Mouse (Mus musculus) midbrain, embryonic 10.5 days (tissue): ENCODE results near the gene Dgcr2. TPM values are rescaled to one million over a fixed set of nuclear protein-coding genes. Genes with fewer than 3 reads are reported as not detected.

Source experiments
- DNase-seq: peaks from one replicate; pipeline ENCODE4 v3.0.0-alpha.2; 2017; ENCODE audit warnings: low spot score
- H3K27ac ChIP-seq: fragments of 300-500 bp; sonication (generic); replicated peaks from 2 replicates; pipeline ENCODE4 v1.5.1; 2016; ENCODE audit warnings: mild to moderate bottlenecking
- H3K27me3 ChIP-seq: fragments of 300-500 bp; sonication (generic); 2 replicates; pipeline ENCODE4 v1.6.1; 2016; ENCODE audit warnings: low read depth, mild to moderate bottlenecking; ENCODE audit not compliant: poor library complexity, severe bottlenecking
- H3K36me3 ChIP-seq: fragments of 300-500 bp; sonication (generic); 2 replicates; pipeline ENCODE4 v1.6.1; 2016; ENCODE audit warnings: mild to moderate bottlenecking, moderate library complexity
- H3K4me1 ChIP-seq: fragments of 300-500 bp; sonication (generic); 2 replicates; pipeline ENCODE4 v1.6.1; 2016
- H3K4me3 ChIP-seq: fragments of 300-500 bp; sonication (generic); 2 replicates; pipeline ENCODE4 v1.5.1; 2016; ENCODE audit warnings: mild to moderate bottlenecking, moderate library complexity
- H3K9me3 ChIP-seq: fragments of 300-500 bp; sonication (generic); replicated peaks from 2 replicates; pipeline ENCODE4 v1.6.1; 2016; ENCODE audit warnings: mild to moderate bottlenecking
- WGBS: fragments of 180-500 bp; shearing (Covaris S2); methylation state at CpG from one replicate; pipeline ENCODE4 v1.1.7; 2016; 5-methylcytosine and 5-hydroxymethylcytosine counted together
- polyA plus RNA-seq: library from polyadenylated mRNA; unstranded; fragments of >200 nt; fragmentation: Nextera tagmentation; extraction: Ambion mirVana; gene quantifications from 2 replicates; pipeline ENCODE4 v1.2.1, GENCODE M21; 2016

Gene Dgcr2
- polyA plus RNA-seq, 1 experiment from 2014 or later: 102 TPM

DNA sequence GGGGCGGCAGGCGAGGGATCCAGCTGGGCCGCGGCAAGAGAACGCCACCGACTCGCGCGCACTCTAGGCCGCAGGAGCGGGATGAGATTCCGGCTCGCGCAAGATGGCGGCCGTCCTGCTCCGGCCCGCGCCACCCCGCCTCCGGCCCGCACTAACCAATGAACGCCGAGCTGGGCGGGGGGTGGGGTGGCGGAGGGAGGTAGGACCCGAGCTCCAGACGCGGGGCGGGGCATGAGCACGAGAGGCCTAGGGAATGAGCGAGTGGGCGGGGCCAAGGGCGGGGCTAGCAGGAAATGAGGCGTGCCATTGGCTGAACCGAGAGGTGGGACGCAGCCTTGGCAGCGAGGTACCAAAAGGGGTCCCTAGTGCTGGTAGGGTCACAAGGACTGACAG lies 6.8 kb downstream of the Dgcr2 start, which contains the start of gene Gm20518:
Gene Gm20518 (minus strand): TSS at position 105 of the 393 bp plus-strand sequence.
- under 1% methylated on average over 38 of the region's 38 CpGs for WGBS
- Histone ChIP-seq H3K9me3 (no peaks in the 10 kb centered on the region), H3K4me3 (peak within 1 kb of the TSS; percentile 91), H3K4me1 (peaks cover 27% of the 10 kb centered on the region), H3K27ac (peak within 1 kb of the TSS; percentile 98), H3K27me3 (no peaks in the 10 kb centered on the region), H3K36me3 (peaks cover 5% of the 10 kb centered on the region)
- peak; percentile 100 for DNase-seq

DNA sequence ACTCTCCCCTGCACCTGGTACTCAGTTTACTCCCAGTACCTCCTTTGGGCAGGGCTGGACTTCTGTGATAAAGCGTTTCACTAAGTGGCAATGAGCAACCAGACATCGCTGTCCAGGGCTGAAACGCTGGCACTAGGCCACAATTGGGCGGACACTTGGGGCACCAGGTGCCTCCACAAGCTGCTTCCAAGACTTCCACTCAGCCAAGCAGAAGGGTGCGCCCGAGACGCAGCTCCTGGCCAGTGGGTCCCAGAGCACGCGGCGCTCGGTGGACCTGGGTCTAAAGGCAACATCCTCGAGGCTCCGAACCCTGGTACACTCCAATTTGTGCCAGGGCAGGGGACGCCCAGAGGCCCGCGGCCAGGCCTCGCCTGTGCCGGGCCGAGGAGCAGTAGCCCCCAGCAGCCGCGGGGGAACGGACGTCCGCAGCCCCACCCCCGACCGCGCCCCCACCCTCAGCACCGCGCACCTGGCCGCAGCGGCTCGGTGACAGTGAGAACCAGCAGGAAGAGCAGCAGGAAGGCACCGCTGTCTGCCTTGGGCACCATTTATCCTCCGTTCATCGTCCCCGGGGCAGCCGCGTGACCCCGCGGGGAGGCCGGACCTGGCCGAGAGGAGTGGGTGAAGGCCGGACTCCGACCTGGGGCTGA lies 7.3 kb downstream of the Dgcr2 start:
- H3K4me1 ChIP-seq: peaks cover 28% of the 10 kb centered on the region
- WGBS: under 1% methylated on average over 44 of the region's 44 CpGs
- DNase-seq: no peak

DNA sequence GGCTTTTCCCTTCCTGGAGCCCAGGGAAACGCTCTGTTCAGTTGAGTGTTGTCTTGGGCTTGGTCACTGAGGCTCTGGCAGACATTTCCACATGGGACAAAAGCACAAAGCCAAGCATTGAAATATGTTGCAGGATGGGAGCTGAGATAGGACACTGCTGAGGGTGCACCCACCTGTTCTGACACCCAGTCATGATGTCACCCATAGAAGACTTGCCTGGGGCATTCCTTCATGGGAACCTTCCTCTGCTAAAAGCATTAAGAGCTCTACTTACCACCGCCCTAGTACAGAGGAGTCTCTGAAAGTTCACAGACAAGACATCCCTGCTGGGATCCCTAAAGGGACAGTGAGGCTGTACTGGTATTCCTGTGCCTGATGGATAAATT lies 8.0 kb downstream of the Dgcr2 start:
- WGBS: 61% methylated on average over 2 of the region's 2 CpGs
- Histone ChIP-seq H3K36me3 (peaks cover 14% of the 10 kb centered on the region), H3K27me3 (no peaks in the 10 kb centered on the region), H3K4me3 (peak overlapping the region; percentile 91), H3K27ac (peak overlapping the region; percentile 98), H3K4me1 (peaks cover 30% of the 10 kb centered on the region), H3K9me3 (no peaks in the 10 kb centered on the region)
- DNase-seq: no peak

More for the DNA sequence above, 7.3 kb downstream of the Dgcr2 start:
- Histone ChIP-seq H3K9me3 (no peaks in the 10 kb centered on the region), H3K27me3 (no peaks in the 10 kb centered on the region), H3K36me3 (peaks cover 7% of the 10 kb centered on the region), H3K27ac (peak overlapping the region; percentile 98), H3K4me3 (peak overlapping the region; percentile 91)

DNA sequence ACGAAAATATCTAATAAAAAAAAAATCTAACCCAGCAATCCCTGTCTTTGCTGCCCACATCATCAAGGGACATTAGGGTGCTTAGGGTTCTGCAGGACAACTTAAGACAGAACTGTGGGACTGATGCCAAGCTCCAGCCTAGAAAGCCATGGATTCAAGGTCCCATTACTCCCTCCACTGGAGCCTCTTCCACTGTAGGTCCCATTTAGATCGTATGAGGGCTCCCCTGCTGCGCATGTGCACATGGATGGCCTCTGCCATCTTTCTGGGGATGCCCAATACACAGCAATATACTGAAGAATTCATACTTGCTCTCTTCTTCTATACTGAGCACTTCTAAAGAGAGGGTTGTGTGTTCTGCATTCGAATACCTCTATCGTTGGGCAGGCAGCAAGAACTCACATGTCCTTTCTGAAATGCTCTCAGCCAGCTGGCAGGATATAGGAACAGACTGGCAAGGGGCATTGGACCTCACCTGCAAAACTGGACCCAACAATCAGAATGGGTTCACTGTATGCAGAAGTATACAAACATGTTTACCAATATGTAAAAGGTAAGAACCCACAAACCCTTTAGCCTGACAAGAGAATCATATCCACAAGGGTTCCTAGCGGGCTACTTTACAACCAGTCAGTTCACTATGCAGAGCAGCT lies 8.5 kb downstream of the Dgcr2 start:
- H3K27me3 ChIP-seq: no peaks in the 10 kb centered on the region
- H3K4me3 ChIP-seq: peak overlapping the region; percentile 91
- 92% methylated on average over 6 of the region's 6 CpGs for WGBS
- peaks cover 30% of the 10 kb centered on the region for H3K4me1 ChIP-seq
- H3K9me3 ChIP-seq: no peaks in the 10 kb centered on the region
- no peak overlapping the region for H3K27ac ChIP-seq
- no peak for DNase-seq
- peaks cover 19% of the 10 kb centered on the region for H3K36me3 ChIP-seq

DNA sequence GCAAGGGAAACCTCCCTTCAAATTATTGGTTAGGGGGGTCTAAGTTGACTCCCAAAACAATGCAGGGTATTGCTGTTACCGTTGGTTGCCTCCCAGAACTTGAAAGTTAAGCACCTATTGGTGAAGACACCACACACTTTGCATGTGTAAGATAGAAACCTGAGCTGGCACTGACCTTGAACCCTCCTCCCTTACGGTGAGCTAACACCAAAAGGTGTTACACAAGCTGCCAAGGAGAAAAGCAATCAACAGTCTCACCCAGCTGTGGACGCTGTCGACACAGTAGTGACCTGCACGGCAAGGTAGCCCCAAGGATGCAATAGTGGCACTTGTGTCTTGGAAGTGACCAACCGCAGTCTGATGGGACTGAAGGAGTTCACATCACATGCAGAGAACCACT lies 14.2 kb downstream of the Dgcr2 start:
- Histone ChIP-seq H3K4me1 (peaks cover 6% of the 10 kb centered on the region; the same call in 1 of the 2 replicates), H3K4me3 (no peak overlapping the region), H3K36me3 (peaks cover 59% of the 10 kb centered on the region), H3K27me3 (no peaks in the 10 kb centered on the region), H3K9me3 (no peaks in the 10 kb centered on the region), H3K27ac (no peak overlapping the region)
- DNase-seq: no peak
- 88% methylated on average over 6 of the region's 6 CpGs for WGBS

DNA sequence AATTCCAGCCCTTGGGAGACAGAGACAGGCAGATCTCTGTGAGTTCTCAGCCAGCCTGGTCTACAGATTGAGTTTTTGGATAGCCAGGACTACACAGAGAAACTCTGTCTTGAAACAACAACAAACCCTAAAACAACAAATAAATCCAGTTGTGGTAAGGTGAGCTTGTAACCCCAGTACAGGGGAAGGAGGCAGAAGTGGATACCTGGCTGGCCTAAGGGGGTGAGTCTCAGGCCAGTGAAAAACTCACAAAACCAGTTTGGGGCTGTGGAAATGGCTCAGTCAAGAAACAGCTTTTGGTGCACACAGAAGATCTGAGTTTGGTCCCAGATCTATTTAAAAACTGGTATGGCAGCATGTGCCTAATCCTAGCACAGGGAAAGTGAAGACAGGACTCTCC lies 16.2 kb downstream of the Dgcr2 start:
- H3K4me3 ChIP-seq: no peak overlapping the region
- no peak overlapping the region for H3K27ac ChIP-seq
- H3K4me1 ChIP-seq: peaks cover 6% of the 10 kb centered on the region; the same call in 1 of the 2 replicates
- peaks cover 78% of the 10 kb centered on the region for H3K36me3 ChIP-seq
- no peaks in the 10 kb centered on the region for H3K9me3 ChIP-seq
- no peak for DNase-seq
- no peaks in the 10 kb centered on the region for H3K27me3 ChIP-seq

DNA sequence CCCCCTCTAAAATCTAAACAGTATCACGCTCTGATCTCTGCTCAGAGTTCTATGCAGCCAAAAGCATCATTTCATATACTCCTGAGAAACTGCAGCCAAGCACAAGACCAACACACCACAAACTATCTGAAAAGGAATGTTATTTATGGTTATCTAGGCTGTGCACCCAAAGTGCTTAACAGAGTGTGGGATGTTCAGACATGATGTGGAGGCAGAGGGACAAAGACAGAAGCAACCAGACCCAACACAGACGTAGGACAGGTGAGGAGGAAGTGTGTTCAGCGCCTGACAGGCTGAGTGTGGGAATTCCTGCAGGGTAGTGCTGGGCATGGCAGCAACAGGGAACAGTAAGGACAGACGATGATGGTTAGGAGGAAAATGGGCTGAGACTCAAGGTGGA lies 18.8 kb downstream of the Dgcr2 start:
- WGBS: 95% methylated on average over 4 of the region's 4 CpGs
- H3K27me3 ChIP-seq: no peaks in the 10 kb centered on the region
- no peaks in the 10 kb centered on the region for H3K4me1 ChIP-seq
- H3K4me3 ChIP-seq: no peak overlapping the region
- H3K9me3 ChIP-seq: no peaks in the 10 kb centered on the region
- DNase-seq: no peak
- H3K27ac ChIP-seq: no peak overlapping the region
- H3K36me3 ChIP-seq: peaks cover 73% of the 10 kb centered on the region

DNA sequence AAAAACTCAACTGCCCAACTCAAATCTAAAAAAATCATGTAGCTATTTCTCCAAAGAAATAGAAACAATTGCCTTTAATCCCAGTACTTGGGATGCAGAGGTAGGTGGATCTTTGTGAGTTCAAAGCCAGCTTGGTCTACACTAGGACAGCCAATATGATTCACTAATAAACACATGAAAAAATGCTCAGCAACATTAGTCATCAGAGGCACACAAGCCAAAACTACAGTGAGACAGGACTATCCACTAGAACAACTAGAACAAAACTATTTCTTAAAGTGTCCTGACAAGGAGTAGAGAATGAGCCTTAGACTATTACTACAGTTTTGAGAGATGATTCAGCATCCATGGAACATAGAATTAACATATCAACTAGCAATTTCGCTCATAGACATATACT lies 22.3 kb downstream of the Dgcr2 start:
- Histone ChIP-seq H3K27ac (no peak overlapping the region), H3K9me3 (no peaks in the 10 kb centered on the region), H3K4me3 (no peak overlapping the region), H3K36me3 (peaks cover 65% of the 10 kb centered on the region), H3K27me3 (no peaks in the 10 kb centered on the region), H3K4me1 (no peaks in the 10 kb centered on the region)
- 93% methylated on average over 1 of the region's 1 CpGs for WGBS
- DNase-seq: no peak

DNA sequence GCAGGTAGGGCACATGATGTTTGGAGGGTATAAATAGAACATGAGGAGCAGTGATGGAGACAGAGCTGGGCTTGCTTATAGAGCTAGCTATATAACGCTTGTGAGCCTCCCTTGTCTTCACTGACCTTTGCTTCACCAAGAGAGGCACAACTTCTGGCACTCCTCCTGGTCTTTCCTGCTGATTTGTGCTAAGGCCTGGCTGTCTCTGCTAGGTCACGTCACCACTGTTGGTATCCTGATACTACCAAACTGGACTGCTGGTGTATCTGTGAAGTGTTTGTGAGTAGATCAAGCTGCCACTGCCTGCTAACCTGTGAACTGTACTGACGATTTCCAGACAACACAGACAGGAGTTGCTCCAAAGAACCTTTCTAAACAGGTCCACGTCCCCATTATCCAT lies 23.2 kb downstream of the Dgcr2 start:
- Histone ChIP-seq H3K36me3 (peaks cover 74% of the 10 kb centered on the region), H3K9me3 (no peaks in the 10 kb centered on the region), H3K4me3 (no peak overlapping the region), H3K4me1 (no peaks in the 10 kb centered on the region), H3K27ac (no peak overlapping the region), H3K27me3 (no peaks in the 10 kb centered on the region)
- WGBS: 88% methylated on average over 4 of the region's 4 CpGs
- no peak for DNase-seq

DNA sequence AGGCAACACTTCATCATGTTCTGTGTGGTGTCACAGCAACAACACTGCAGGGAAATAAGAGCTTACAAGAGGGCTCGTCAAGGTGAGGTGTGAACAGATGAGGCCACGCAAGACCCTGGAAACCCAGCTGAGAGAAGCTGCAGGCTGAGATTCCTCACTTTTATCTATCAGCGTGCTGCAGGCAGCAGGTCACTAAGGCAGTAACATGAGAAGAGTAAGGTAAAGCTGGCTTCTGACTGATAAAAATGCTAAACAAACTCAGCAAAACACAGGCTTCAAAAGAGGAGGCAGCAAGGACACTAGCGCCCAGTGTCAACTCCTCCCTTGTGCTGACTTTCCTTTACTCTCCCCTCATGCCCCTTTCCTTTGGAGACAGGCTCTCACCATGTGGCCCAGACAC lies 25.4 kb downstream of the Dgcr2 start:
- Histone ChIP-seq H3K27me3 (no peaks in the 10 kb centered on the region), H3K9me3 (no peaks in the 10 kb centered on the region), H3K4me3 (no peak overlapping the region), H3K4me1 (no peaks in the 10 kb centered on the region), H3K36me3 (peaks cover 74% of the 10 kb centered on the region), H3K27ac (no peak overlapping the region)
- WGBS: 78% methylated on average over 4 of the region's 4 CpGs
- DNase-seq: no peak

DNA sequence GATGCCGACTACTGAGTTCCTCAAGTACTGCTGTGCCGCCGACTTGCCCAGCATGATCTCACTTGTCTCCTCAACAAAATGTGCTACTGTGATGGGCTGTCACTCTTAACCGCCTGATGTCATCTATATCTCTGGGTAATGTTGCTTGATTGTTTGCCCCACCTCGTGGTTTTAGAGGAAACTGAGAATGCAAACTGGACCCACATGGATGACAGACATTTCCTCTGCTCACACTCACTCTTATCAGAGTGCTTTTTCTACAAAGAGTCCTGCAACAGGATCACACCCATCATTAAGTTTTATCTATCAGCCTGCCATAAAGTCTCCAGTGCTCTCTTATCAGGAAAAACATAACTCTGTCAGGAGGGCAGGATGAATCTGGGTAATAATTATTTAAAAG lies 27.1 kb downstream of the Dgcr2 start:
- no peak overlapping the region for H3K27ac ChIP-seq
- H3K4me3 ChIP-seq: no peak overlapping the region
- H3K36me3 ChIP-seq: peaks cover 76% of the 10 kb centered on the region
- H3K27me3 ChIP-seq: no peaks in the 10 kb centered on the region
- no peaks in the 10 kb centered on the region for H3K4me1 ChIP-seq
- no peak for DNase-seq
- no peaks in the 10 kb centered on the region for H3K9me3 ChIP-seq
- 89% methylated on average over 5 of the region's 5 CpGs for WGBS

DNA sequence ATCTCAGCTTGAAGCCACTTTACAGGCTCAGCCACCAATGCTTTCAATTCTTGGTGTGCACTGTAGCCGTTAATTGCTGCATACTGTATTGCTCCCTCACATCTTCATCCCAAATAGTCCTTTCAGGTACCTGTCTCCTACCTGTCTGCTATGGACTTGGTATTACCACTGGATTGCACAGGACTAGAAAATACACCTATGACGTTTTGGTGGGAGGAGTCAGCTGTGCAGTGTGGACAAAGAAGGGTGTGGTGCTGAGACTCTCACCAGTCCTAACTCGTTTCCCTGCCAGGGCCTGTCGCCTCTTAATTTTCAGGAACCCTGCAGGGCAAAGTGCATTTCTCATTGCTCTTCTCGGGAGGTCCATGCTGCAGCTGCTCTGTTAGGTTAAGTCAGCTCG lies 32.6 kb downstream of the Dgcr2 start:
- 82% methylated on average over 6 of the region's 6 CpGs for WGBS
- peaks cover 70% of the 10 kb centered on the region for H3K36me3 ChIP-seq

DNA sequence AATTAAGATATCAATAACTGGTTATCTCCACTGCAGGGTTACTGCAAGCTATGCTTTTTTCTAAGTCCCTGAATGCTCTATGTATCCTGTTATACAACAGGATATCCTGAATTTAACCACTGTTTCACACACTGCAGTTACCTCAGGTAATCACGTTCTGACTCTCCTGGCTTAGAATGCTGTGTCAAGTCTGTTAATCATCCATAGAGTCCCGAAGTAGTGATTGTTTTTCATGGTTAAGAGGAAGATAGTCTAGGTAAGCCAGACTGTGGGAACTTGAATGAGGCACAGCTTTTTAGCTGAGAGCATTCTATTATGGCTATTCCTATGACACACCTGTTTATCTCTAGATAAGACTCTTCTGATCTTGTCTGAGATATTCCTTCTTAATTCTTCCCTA lies 33.1 kb downstream of the Dgcr2 start:
- peaks cover 70% of the 10 kb centered on the region for H3K36me3 ChIP-seq
- no peak overlapping the region for H3K4me3 ChIP-seq
- no peak overlapping the region for H3K27ac ChIP-seq
- peaks cover 24% of the 10 kb centered on the region for H3K4me1 ChIP-seq
- 97% methylated on average over 2 of the region's 2 CpGs for WGBS
- no peaks in the 10 kb centered on the region for H3K27me3 ChIP-seq
- DNase-seq: no peak
- H3K9me3 ChIP-seq: no peaks in the 10 kb centered on the region

More for the DNA sequence above, 32.6 kb downstream of the Dgcr2 start:
- no peak for DNase-seq
- Histone ChIP-seq H3K27ac (no peak overlapping the region), H3K4me3 (no peak overlapping the region), H3K9me3 (no peaks in the 10 kb centered on the region), H3K4me1 (peaks cover 24% of the 10 kb centered on the region), H3K27me3 (no peaks in the 10 kb centered on the region)
